In the genomic region with DNA sequence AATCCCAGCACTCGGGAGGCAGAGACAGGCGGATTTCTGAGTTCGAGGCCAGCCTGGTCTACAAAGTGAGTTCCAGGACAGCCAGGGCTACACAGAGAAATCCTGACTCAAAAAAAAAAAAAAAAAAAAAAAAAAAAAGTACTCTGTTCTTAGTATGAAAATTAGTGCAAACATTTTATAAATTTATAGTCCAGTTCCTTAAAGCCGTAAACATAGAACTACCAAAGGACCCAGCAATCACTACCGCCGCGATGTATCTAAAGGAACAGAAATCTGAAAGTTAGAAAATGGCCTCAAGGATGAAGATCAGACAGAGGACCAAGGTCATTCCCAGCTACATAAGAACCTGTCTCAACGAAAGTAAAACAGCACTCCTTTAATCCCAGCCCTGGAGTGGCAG, we compare ENCODE assay signal across 7 mouse cellular contexts. TPM values are rescaled to one million over a fixed set of nuclear protein-coding genes. Genes with fewer than 3 reads are reported as not detected.
A peak's percentile ranks its signal among the peaks of the same experiment; 100 is the strongest.
DNase-seq lines count a peak whose midpoint lies in the region; ATAC-seq lines count a peak whose summit lies in the region.

No protein-coding gene starts in this region.

- peak overlapping the region; percentile 57 for H3K4me3 ChIP-seq in lung, embryonic 16.5 days (ENCODE audit: low read length)
- peak overlapping the region; percentile 66 for H3K4me3 ChIP-seq in forebrain, embryonic 13.5 days
- peak overlapping the region; percentile 73 for H3K4me3 ChIP-seq in limb, embryonic 15.5 days
- H3K4me3 ChIP-seq in stomach, embryonic 16.5 days (replicated peaks; ENCODE audit: low read length), result peak overlapping the region; percentile 73

- no peaks in the 10 kb centered on the region for H3K4me1 ChIP-seq in lung, embryonic 16.5 days (replicated peaks; ENCODE audit: control insufficient read depth, insufficient read depth, low read length)
- H3K4me1 ChIP-seq in forebrain, embryonic 13.5 days, result 0 out of 2 replicates have a peak, but pooled peaks cover 4% of the 10 kb centered on the region
- H3K4me1 ChIP-seq in limb, embryonic 15.5 days, result no peaks in the 10 kb centered on the region
- no peaks in the 10 kb centered on the region for H3K4me1 ChIP-seq in stomach, embryonic 16.5 days (ENCODE audit: control insufficient read depth, insufficient read depth, low read length)

- peak overlapping the region; percentile 80 for H3K9ac ChIP-seq in lung, embryonic 16.5 days (ENCODE audit: low read length)
- peak overlapping the region; percentile 86 for H3K9ac ChIP-seq in forebrain, embryonic 13.5 days
- peak overlapping the region; percentile 59; the same call in 1 of the 2 replicates for H3K9ac ChIP-seq in limb, embryonic 15.5 days
- H3K9ac ChIP-seq in stomach, embryonic 16.5 days (ENCODE audit: low read length), result peak overlapping the region; percentile 87

- peaks cover 7% of the 10 kb centered on the region; the same call in 1 of the 2 replicates for H3K9me3 ChIP-seq in lung, embryonic 16.5 days (ENCODE audit: control insufficient read depth, low read length)
- H3K9me3 ChIP-seq in forebrain, embryonic 13.5 days (replicated peaks), result peaks cover 13% of the 10 kb centered on the region
- H3K9me3 ChIP-seq in limb, embryonic 15.5 days, result peaks cover 3% of the 10 kb centered on the region
- H3K9me3 ChIP-seq in stomach, embryonic 16.5 days (replicated peaks; ENCODE audit: control insufficient read depth, low read length), result peaks cover 5% of the 10 kb centered on the region; the same call in 1 of the 2 replicates

- peaks cover 14% of the 10 kb centered on the region for H3K36me3 ChIP-seq in lung, embryonic 16.5 days (ENCODE audit: control insufficient read depth, insufficient read depth, low read length)
- H3K36me3 ChIP-seq in forebrain, embryonic 13.5 days (ENCODE audit: poor library complexity, severe bottlenecking), result peaks cover 39% of the 10 kb centered on the region
- peaks cover 30% of the 10 kb centered on the region for H3K36me3 ChIP-seq in limb, embryonic 15.5 days
- peaks cover 14% of the 10 kb centered on the region for H3K36me3 ChIP-seq in stomach, embryonic 16.5 days (ENCODE audit: control insufficient read depth, insufficient read depth, low read length)

- DNase-seq in lung, postnatal 36 days, result no peak
- DNase-seq in right cerebral cortex, postnatal 14 days, result no peak

- WGBS in lung, embryonic 16.5 days, result 81% methylated on average over 8 of the region's 8 CpGs
- 86% methylated on average over 8 of the region's 8 CpGs for WGBS in forebrain, embryonic 13.5 days
- WGBS in limb, embryonic 15.5 days, result 80% methylated on average over 8 of the region's 8 CpGs
- 82% methylated on average over 8 of the region's 8 CpGs for whole genome bisulfite sequencing in stomach, embryonic 16.5 days

- H3K27ac ChIP-seq in lung, embryonic 16.5 days (ENCODE audit: low read length), result no peak overlapping the region
- H3K27ac ChIP-seq in forebrain, embryonic 13.5 days, result no peak overlapping the region
- H3K27ac ChIP-seq in limb, embryonic 15.5 days, result no peak overlapping the region
- no peak overlapping the region for H3K27ac ChIP-seq in stomach, embryonic 16.5 days (ENCODE audit: low read length)

- peak overlapping the region; percentile 60 for H3K4me2 ChIP-seq in lung, embryonic 16.5 days (ENCODE audit: low read depth, low read length)
- peak overlapping the region; percentile 71 for H3K4me2 ChIP-seq in forebrain, embryonic 13.5 days
- peak overlapping the region; percentile 71 for H3K4me2 ChIP-seq in limb, embryonic 15.5 days
- peak overlapping the region; percentile 84 for H3K4me2 ChIP-seq in stomach, embryonic 16.5 days (ENCODE audit: low read depth, low read length)

- H3K27me3 ChIP-seq in lung, embryonic 16.5 days (ENCODE audit: control insufficient read depth, insufficient read depth, low read depth, low read length), result no peaks in the 10 kb centered on the region
- H3K27me3 ChIP-seq in forebrain, embryonic 13.5 days, result no peaks in the 10 kb centered on the region
- H3K27me3 ChIP-seq in limb, embryonic 15.5 days, result no peaks in the 10 kb centered on the region
- H3K27me3 ChIP-seq in stomach, embryonic 16.5 days (ENCODE audit: control insufficient read depth, insufficient read depth, low read length), result no peaks in the 10 kb centered on the region

- ATAC-seq in lung, embryonic 16.5 days (ENCODE audit: low read depth), result no peak
- no peak for ATAC-seq in forebrain, embryonic 13.5 days
- no peak for ATAC-seq in limb, embryonic 15.5 days (ENCODE audit: insufficient number of reproducible peaks, low FRiP score, low TSS enrichment, low read depth)
- no peak for ATAC-seq in stomach, embryonic 16.5 days (ENCODE audit: insufficient read depth, low FRiP score)
- ATAC-seq in CD4-positive, CD25-positive, alpha-beta regulatory T cell, adult 4 months, result no peak

RNA-seq across cellular contexts. Expression of gene Zfp599, which starts 0.9 kb away (rescaled TPM):
- 4.3 and 5.3 TPM in 2 replicates for polyA plus RNA-seq in lung, embryonic 16.5 days (2015; fragmentation: Nextera tagmentation; extraction: Ambion mirVana)
- polyA plus RNA-seq in forebrain, embryonic 13.5 days (2015; fragmentation: Nextera tagmentation; extraction: Ambion mirVana), result 10.4 and 10.7 TPM in 2 replicates
- 4.0 and 4.8 TPM in 2 replicates for polyA plus RNA-seq in limb, embryonic 15.5 days (2015; fragmentation: Nextera tagmentation; extraction: Ambion mirVana)
- polyA plus RNA-seq in stomach, embryonic 16.5 days (2015; fragmentation: Nextera tagmentation; extraction: Ambion mirVana), result 2.7 and 3.3 TPM in 2 replicates
- polyA plus RNA-seq in CD4-positive, CD25-positive, alpha-beta regulatory T cell, adult 4 months (2017; shearing (Covaris generic)), result 1 to 10 TPM; 7.1 to 7.4 TPM

RNA-seq across cellular contexts. Expression of gene Zfp809, which starts 33.3 kb away (rescaled TPM):
- 23.9 and 26.5 TPM in 2 replicates for polyA plus RNA-seq in lung, embryonic 16.5 days (2015; fragmentation: Nextera tagmentation; extraction: Ambion mirVana)
- polyA plus RNA-seq in forebrain, embryonic 13.5 days (2015; fragmentation: Nextera tagmentation; extraction: Ambion mirVana), result 9.3 and 11.0 TPM in 2 replicates
- polyA plus RNA-seq in limb, embryonic 15.5 days (2015; fragmentation: Nextera tagmentation; extraction: Ambion mirVana), result 16.5 and 17.7 TPM in 2 replicates
- 27.5 and 29.7 TPM in 2 replicates for polyA plus RNA-seq in stomach, embryonic 16.5 days (2015; fragmentation: Nextera tagmentation; extraction: Ambion mirVana)
- polyA plus RNA-seq in CD4-positive, CD25-positive, alpha-beta regulatory T cell, adult 4 months (2017; shearing (Covaris generic)), result 10 to 100 TPM; 47.0 to 48.9 TPM

RNA-seq across cellular contexts. Expression of gene Zfp810, which starts 48.7 kb away (rescaled TPM):
- polyA plus RNA-seq in lung, embryonic 16.5 days (2015; fragmentation: Nextera tagmentation; extraction: Ambion mirVana), result 20.0 and 21.3 TPM in 2 replicates
- 32.9 and 33.8 TPM in 2 replicates for polyA plus RNA-seq in forebrain, embryonic 13.5 days (2015; fragmentation: Nextera tagmentation; extraction: Ambion mirVana)
- 17.2 and 17.5 TPM in 2 replicates for polyA plus RNA-seq in limb, embryonic 15.5 days (2015; fragmentation: Nextera tagmentation; extraction: Ambion mirVana)
- polyA plus RNA-seq in stomach, embryonic 16.5 days (2015; fragmentation: Nextera tagmentation; extraction: Ambion mirVana), result 13.6 and 15.2 TPM in 2 replicates
- 10 to 100 TPM in 1 of 2 experiments, 1 to 10 TPM in 1; 10.0 to 15.8 TPM for polyA plus RNA-seq in CD4-positive, CD25-positive, alpha-beta regulatory T cell, adult 4 months (2017; shearing (Covaris generic))
